In genomic region chr3:158077380-158077772, GRCm38 (mm10) we compare ENCODE assay signal across 12 mouse cellular contexts. TPM values are rescaled to one million over a fixed set of nuclear protein-coding genes. Genes with fewer than 3 reads are reported as not detected.
DNase-seq lines count a peak whose midpoint lies in the region; ATAC-seq lines count a peak whose summit lies in the region.
"Had no signal": no experiment of that assay in that cellular context is flagged by ENCODE, and none has a peak within 500 bp of the region (broad histone marks: within the 10 kb centered on the region; RNA-seq: fewer than 3 reads in every experiment).

No protein-coding gene starts in this region.

- ATAC-seq in granulocyte monocyte progenitor cell, adult 5-6 weeks (replicated peaks; ENCODE audit: poor library complexity, severe bottlenecking), result peak; percentile 74
- ATAC-seq in neutrophil, adult 5-6 weeks (ENCODE audit: extremely low read depth, insufficient number of reproducible peaks, low FRiP score, poor library complexity, severe bottlenecking), result peak; percentile 80; the same call in 1 of the 2 replicates
- ATAC-seq: forebrain, embryonic 16.5 days had no signal

- DNase-seq in spleen, postnatal 36 days (ENCODE audit: low spot score in 2 of 2), result peak; percentile 31
- DNase-seq in spleen, postnatal 10 days (ENCODE audit: low spot score in 2 of 2), result no peak
- no peak for DNase-seq in layer of hippocampus, postnatal 25 days (ENCODE audit: extremely low spot score in 1 of 2, low spot score in 1 of 2)
- no peak for DNase-seq in thymus, postnatal 14 days
- DNase-seq: adrenal gland, postnatal 10 days; cerebellum, adult 11 months; cerebellum, postnatal 25 days; gastrocnemius, postnatal 14 days; heart, postnatal 4 days had no signal

RNA-seq across cellular contexts. Expression of gene Lrrc40, which starts 40.9 kb away (rescaled TPM):
- total RNA-seq in granulocyte monocyte progenitor cell, adult 5-6 weeks (2014; fragmentation: Nextera tagmentation), result 27.0 and 27.2 TPM in 2 replicates
- 44.0 and 44.3 TPM in 2 replicates for total RNA-seq in granulocyte monocyte progenitor cell, adult 5-6 weeks (2017)
- total RNA-seq in neutrophil, adult 5-6 weeks (2017), result 15.0 and 23.8 TPM in 2 replicates
- total RNA-seq in layer of hippocampus, postnatal 25 days (2021), result 10 to 100 TPM; 25.3 to 28.3 TPM

RNA-seq across cellular contexts. Expression of gene Srsf11, which starts 40.9 kb away (rescaled TPM):
- total RNA-seq in granulocyte monocyte progenitor cell, adult 5-6 weeks (2014; fragmentation: Nextera tagmentation), result 230 and 298 TPM in 2 replicates
- 237 and 325 TPM in 2 replicates for total RNA-seq in granulocyte monocyte progenitor cell, adult 5-6 weeks (2017)
- total RNA-seq in neutrophil, adult 5-6 weeks (2017), result 339 and 378 TPM in 2 replicates
- total RNA-seq in layer of hippocampus, postnatal 25 days (2021), result 100 to 1,000 TPM; 128 to 183 TPM

Comparison
In these comparisons a context has a peak if more than half of its experiments do, and no peak if none do; other contexts are left out.
1. DNase-seq: peak in spleen, postnatal 36 days (2 of 2); none in spleen, postnatal 10 days (0 of 2), layer of hippocampus, postnatal 25 days (0 of 2) and thymus, postnatal 14 days (single experiment).